Mouse (Mus musculus) G1E (cell line): ENCODE measurements at regions not wholly inside any gene's neighbourhood (a gene's known extent, or its start where the extent isn't known, plus 50 kb on each side); places are given as distances from the start of the nearest gene placed in this dataset.
A peak's percentile ranks its signal among the peaks of the same experiment; 100 is the strongest.
"Not testable (repeated sequence)": the region's sequence is repeated elsewhere in the genome, so short reads cannot be mapped to it uniquely, and the experiment has no call there.

ENCODE experiments used
- ATAC-seq: 2 replicates; pipeline ENCODE4 v1.8.0; 2016; ENCODE audit warnings: mild to moderate bottlenecking; ENCODE audit not compliant: insufficient number of reproducible peaks, poor library complexity, low FRiP score, severe bottlenecking; ENCODE audit errors: extremely low read depth
- DNase-seq: peaks from one replicate; pipeline ENCODE4 v3.0.0; 2012; ENCODE audit warnings: low spot score
- H3K27me3 ChIP-seq: 2 replicates; pipeline ENCODE4 v1.6.1; 2012; ENCODE audit warnings: mild to moderate bottlenecking, low read length, inconsistent platforms; ENCODE audit not compliant: insufficient read depth
- H3K36me3 ChIP-seq: replicated peaks from 2 replicates; pipeline ENCODE3; 2012; ENCODE audit warnings: mild to moderate bottlenecking, inconsistent platforms
- H3K4me1 ChIP-seq: 2 replicates; pipeline ENCODE4 v1.6.1; 2012; ENCODE audit warnings: low read depth, low read length, inconsistent platforms, mixed read lengths; ENCODE audit not compliant: insufficient read depth
- H3K4me3 ChIP-seq: 2 replicates; pipeline ENCODE4 v1.5.1; 2012; ENCODE audit warnings: low read depth, mild to moderate bottlenecking, inconsistent platforms, low read length, moderate library complexity, mixed read lengths
- H3K9me3 ChIP-seq: replicated peaks from 2 replicates; pipeline ENCODE4 v1.6.1; 2012; ENCODE audit warnings: inconsistent platforms
- CTCF ChIP-seq: IDR thresholded peaks from 2 replicates; pipeline ENCODE4 v1.5.1; 2012; ENCODE audit warnings: low read depth, low read length, inconsistent platforms, mixed read lengths
- GATA1 ChIP-seq: IDR thresholded peaks from 2 replicates; pipeline ENCODE4 v1.6.1; 2012; ENCODE audit warnings: borderline replicate concordance, low read length, inconsistent platforms, mixed read lengths
- GATA2 ChIP-seq: IDR thresholded peaks from 2 replicates; pipeline ENCODE4 v1.6.1; 2012; ENCODE audit warnings: low read depth, low read length, inconsistent platforms, borderline replicate concordance
- POLR2AphosphoS5 ChIP-seq: IDR thresholded peaks from 2 replicates; pipeline ENCODE4 v1.6.1; 2012; ENCODE audit warnings: low read depth, low read length, inconsistent platforms; ENCODE audit not compliant: insufficient replicate concordance
- TAL1 ChIP-seq: conservative IDR thresholded peaks from 2 replicates; pipeline ENCODE4 v1.6.1; 2012; ENCODE audit warnings: low read depth, low read length, inconsistent platforms, mixed read lengths

- 0 out of 2 replicates have a peak, but pooled peaks have one; percentile 17 for TF ChIP-seq CTCF
- not testable (repeated sequence) for DNase-seq, H3K36me3 ChIP-seq, H3K4me1 ChIP-seq, H3K27me3 ChIP-seq, H3K9me3 ChIP-seq, H3K4me3 ChIP-seq
- ATAC-seq = 0 out of 2 replicates have a peak, but pooled peaks have one; percentile 24
Measured at GRCm38 (mm10) chr12:113701841-113702240, 158.1 kb downstream of the Adam6a start.

- peaks cover 13% of the 10 kb centered on the region for H3K9me3 ChIP-seq
- H3K4me1 ChIP-seq, H3K27me3 ChIP-seq, ATAC-seq, H3K4me3 ChIP-seq, DNase-seq, H3K36me3 ChIP-seq: not testable (repeated sequence)
- peak; percentile 41 for TF ChIP-seq CTCF
Measured at GRCm38 (mm10) chr12:113716406-113716805, 172.7 kb downstream of the Adam6a start.

- Histone ChIP-seq H3K4me1 (no peaks in the 10 kb centered on the region), H3K9me3 (peaks cover 6% of the 10 kb centered on the region), H3K36me3 (no peaks in the 10 kb centered on the region), H3K4me3 (no peak overlapping the region), H3K27me3 (no peaks in the 10 kb centered on the region)
- ATAC-seq (no peak), DNase-seq (no peak)
- TF ChIP-seq CTCF (no peak), GATA1 (no peak), GATA2 (no peak), POLR2AphosphoS5 (no peak), TAL1 (no peak)
Measured at GRCm38 (mm10) chr12:113735847-113736246, 192.1 kb downstream of the Adam6a start.

GRCm38 (mm10) chr12:113746277-113746676 is 202.6 kb downstream of the Adam6a start:
- no peaks in the 10 kb centered on the region for H3K36me3 ChIP-seq
- H3K4me1 ChIP-seq = no peaks in the 10 kb centered on the region
- no peak overlapping the region for H3K4me3 ChIP-seq
- H3K9me3 ChIP-seq = peaks cover 2% of the 10 kb centered on the region
- no peak for TF ChIP-seq GATA2
- TF ChIP-seq POLR2AphosphoS5 = no peak
- no peak for TF ChIP-seq GATA1
- no peak for TF ChIP-seq TAL1
- no peak for TF ChIP-seq CTCF
- DNase-seq (no peak), ATAC-seq (no peak)
- no peaks in the 10 kb centered on the region for H3K27me3 ChIP-seq

GRCm38 (mm10) chr12:113747987-113748386 is 204.3 kb downstream of the Adam6a start:
- Histone ChIP-seq H3K4me3 (no peak overlapping the region), H3K9me3 (peaks cover 2% of the 10 kb centered on the region), H3K4me1 (no peaks in the 10 kb centered on the region), H3K36me3 (no peaks in the 10 kb centered on the region), H3K27me3 (no peaks in the 10 kb centered on the region)
- TF ChIP-seq GATA1 = no peak
- no peak for TF ChIP-seq CTCF
- no peak for TF ChIP-seq POLR2AphosphoS5
- no peak for TF ChIP-seq GATA2
- TF ChIP-seq TAL1 = no peak
- ATAC-seq (no peak), DNase-seq (no peak)

- Histone ChIP-seq H3K27me3 (no peaks in the 10 kb centered on the region), H3K36me3 (no peaks in the 10 kb centered on the region), H3K4me1 (no peaks in the 10 kb centered on the region), H3K9me3 (peaks cover 11% of the 10 kb centered on the region), H3K4me3 (no peak overlapping the region)
- DNase-seq (no peak), ATAC-seq (no peak)
- no peak for TF ChIP-seq TAL1
Measured at GRCm38 (mm10) chr12:113769587-113769986, 225.9 kb downstream of the Adam6a start.

- H3K4me1 ChIP-seq, H3K27me3 ChIP-seq, H3K4me3 ChIP-seq, DNase-seq, H3K9me3 ChIP-seq, H3K36me3 ChIP-seq, ATAC-seq: not testable (repeated sequence)
Measured at GRCm38 (mm10) chr12:113795876-113796275, 252.2 kb downstream of the Adam6a start.
